Mouse (Mus musculus) neural tube, embryonic 15.5 days (tissue): ENCODE measurements around the gene 1700067K01Rik. TPM values are rescaled to one million over a fixed set of nuclear protein-coding genes. Genes with fewer than 3 reads are reported as not detected.

Experiments used
- ATAC-seq: fragments of 200-750 bp; cut with Nextera tagmentation; 2 replicates; pipeline ENCODE4 v1.8.0; 2017; ENCODE audit warnings: mild to moderate bottlenecking, moderate TSS enrichment, moderate library complexity; ENCODE audit not compliant: low FRiP score
- H3K27ac ChIP-seq: fragments of 300-500 bp; sonication (generic); replicated peaks from 2 replicates; pipeline ENCODE4 v1.5.1; 2015; ENCODE audit warnings: mild to moderate bottlenecking, inconsistent platforms
- H3K27me3 ChIP-seq: fragments of 300-500 bp; sonication (generic); replicated peaks from 2 replicates; pipeline ENCODE4 v1.6.1; 2015; ENCODE audit warnings: inconsistent platforms
- H3K36me3 ChIP-seq: fragments of 300-500 bp; sonication (generic); 2 replicates; pipeline ENCODE4 v1.6.1; 2015; ENCODE audit warnings: inconsistent platforms
- H3K4me1 ChIP-seq: fragments of 300-500 bp; sonication (generic); 2 replicates; pipeline ENCODE4 v1.6.1; 2015; ENCODE audit warnings: inconsistent platforms
- H3K4me2 ChIP-seq: fragments of 300-500 bp; sonication (generic); 2 replicates; pipeline ENCODE4 v1.6.1; 2015; ENCODE audit warnings: inconsistent platforms, mild to moderate bottlenecking, moderate library complexity
- H3K4me3 ChIP-seq: fragments of 300-500 bp; sonication (generic); replicated peaks from 2 replicates; pipeline ENCODE4 v1.5.1; 2015; ENCODE audit warnings: mild to moderate bottlenecking, inconsistent platforms
- H3K9ac ChIP-seq: fragments of 300-500 bp; sonication (generic); replicated peaks from 2 replicates; pipeline ENCODE4 v1.6.1; 2015; ENCODE audit warnings: mild to moderate bottlenecking, inconsistent platforms
- H3K9me3 ChIP-seq: fragments of 300-500 bp; sonication (generic); replicated peaks from 2 replicates; pipeline ENCODE4 v1.6.1; 2016; ENCODE audit warnings: inconsistent platforms
- WGBS: fragments of 180-500 bp; shearing (Covaris S2); methylation state at CpG from one replicate; pipeline ENCODE4 v1.1.7; 2015; ENCODE audit warnings: mixed read lengths; 5-methylcytosine and 5-hydroxymethylcytosine counted together
- polyA plus RNA-seq: library from polyadenylated mRNA; unstranded; fragments of >200 nt; fragmentation: Nextera tagmentation; extraction: Ambion mirVana; gene quantifications from 2 replicates; pipeline ENCODE4 v1.2.1, GENCODE M21; 2015

1700067K01Rik gene
- polyA plus RNA-seq, 1 experiment from 2014 or later, result 1.2 TPM

DNA sequence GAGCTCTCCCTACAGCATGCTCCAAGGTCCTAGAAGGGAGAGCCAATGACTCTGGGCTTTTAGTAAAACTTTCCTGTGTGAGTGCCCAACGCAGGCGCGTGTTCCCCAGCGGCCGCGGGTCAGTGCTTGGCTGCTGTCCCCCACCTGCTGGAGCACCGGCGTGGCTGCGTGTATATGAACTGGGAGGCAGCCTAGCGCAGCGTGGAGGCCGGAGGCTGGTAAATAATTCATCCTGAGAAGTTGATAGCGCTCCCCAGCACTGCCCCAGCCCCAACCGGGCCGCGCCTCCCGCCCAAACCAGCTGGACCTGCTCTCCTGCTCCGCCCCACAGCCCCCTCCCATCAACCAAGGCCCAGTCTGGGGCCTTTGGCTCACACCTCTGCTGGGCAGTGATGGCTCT lies 19.8 kb downstream of the 1700067K01Rik start, which contains the start of gene Palm3:
Gene Palm3 (plus strand): TSS at position 376 of the 400 bp plus-strand sequence.
- Histone ChIP-seq H3K4me1 (peaks cover 10% of the 10 kb centered on the region), H3K4me3 (no peak within 1 kb of the TSS), H3K4me2 (no peak within 1 kb of the TSS), H3K9ac (no peak within 1 kb of the TSS), H3K9me3 (no peaks in the 10 kb centered on the region), H3K27ac (no peak within 1 kb of the TSS), H3K36me3 (no peaks in the 10 kb centered on the region), H3K27me3 (peaks cover 21% of the 10 kb centered on the region)
- 7% methylated on average over 18 of the region's 18 CpGs for WGBS
- ATAC-seq, result no peak

DNA sequence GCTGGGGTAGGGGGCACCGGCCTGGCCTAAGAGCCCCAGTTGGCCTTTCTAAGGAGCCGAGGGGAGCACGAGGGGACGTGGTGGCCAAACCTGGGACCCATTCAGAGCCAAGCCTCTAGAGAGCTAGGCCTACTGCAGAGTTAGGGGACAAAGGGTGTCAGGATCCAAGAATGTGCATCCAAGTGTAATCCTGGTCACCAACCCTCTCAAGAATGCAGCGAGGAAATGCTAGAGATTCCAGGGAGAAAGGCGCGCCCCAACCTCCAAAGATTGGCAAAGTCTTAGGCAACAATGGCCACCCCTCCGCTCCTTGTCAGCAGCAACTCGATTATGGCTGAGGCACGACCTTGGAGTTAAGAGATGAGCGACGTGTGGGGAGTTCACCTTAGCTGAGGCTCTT lies 20.3 kb downstream of the 1700067K01Rik start:
- Histone ChIP-seq H3K4me3 (no peak overlapping the region), H3K9me3 (no peaks in the 10 kb centered on the region), H3K4me1 (peaks cover 14% of the 10 kb centered on the region), H3K4me2 (no peak overlapping the region), H3K36me3 (no peaks in the 10 kb centered on the region), H3K27ac (no peak overlapping the region), H3K9ac (no peak overlapping the region), H3K27me3 (peaks cover 25% of the 10 kb centered on the region)
- WGBS, result 54% methylated on average over 12 of the region's 12 CpGs
- ATAC-seq, result no peak

DNA sequence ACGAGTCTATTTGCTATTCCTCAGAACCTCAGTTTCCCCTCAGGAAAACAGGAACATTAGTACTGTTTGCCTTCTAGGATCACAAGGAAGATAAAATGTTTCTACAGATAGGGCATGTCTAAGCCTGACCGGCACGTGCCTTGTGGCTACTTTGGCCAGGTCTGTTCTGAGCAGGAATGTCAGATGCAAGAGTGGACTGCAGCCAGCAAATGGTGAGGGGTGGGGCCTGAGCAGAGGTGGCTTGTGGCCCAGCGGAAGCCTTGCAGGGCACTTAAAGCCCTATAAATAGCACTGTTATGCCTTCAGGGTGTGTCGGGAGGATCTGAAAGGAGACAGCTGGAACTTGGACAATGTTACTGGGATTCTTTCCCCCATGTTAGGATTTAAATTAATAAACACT lies 21.8 kb downstream of the 1700067K01Rik start:
- H3K36me3 ChIP-seq, result no peaks in the 10 kb centered on the region
- no peak overlapping the region for H3K4me3 ChIP-seq
- no peaks in the 10 kb centered on the region for H3K9me3 ChIP-seq
- peaks cover 39% of the 10 kb centered on the region for H3K27me3 ChIP-seq
- 42% methylated on average over 5 of the region's 5 CpGs for WGBS
- peaks cover 19% of the 10 kb centered on the region for H3K4me1 ChIP-seq
- no peak overlapping the region for H3K9ac ChIP-seq
- no peak for ATAC-seq
- no peak overlapping the region for H3K27ac ChIP-seq
- no peak overlapping the region for H3K4me2 ChIP-seq

DNA sequence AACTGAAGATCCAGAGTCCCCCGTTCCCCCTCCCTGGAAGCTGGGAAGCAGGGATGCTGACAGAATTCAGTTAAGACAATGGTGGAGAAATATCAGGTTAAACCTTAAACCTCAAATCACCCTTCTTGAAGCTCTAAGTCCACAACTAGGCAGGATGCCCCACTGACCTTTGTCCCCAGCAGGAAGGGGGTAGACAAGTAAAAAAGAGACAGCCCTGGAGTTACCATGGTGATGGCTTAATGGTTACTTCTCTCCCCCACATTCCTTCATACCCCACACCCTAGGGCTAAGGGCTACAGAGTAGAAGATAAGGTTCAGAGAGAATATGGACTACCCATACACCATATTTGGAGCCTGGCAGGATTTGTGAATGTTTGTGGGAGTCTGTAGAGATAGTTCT lies 22.3 kb downstream of the 1700067K01Rik start:
- no peak for ATAC-seq
- Histone ChIP-seq H3K9me3 (no peaks in the 10 kb centered on the region), H3K36me3 (no peaks in the 10 kb centered on the region), H3K27ac (no peak overlapping the region), H3K4me1 (peaks cover 19% of the 10 kb centered on the region), H3K27me3 (peaks cover 44% of the 10 kb centered on the region), H3K4me2 (no peak overlapping the region), H3K9ac (no peak overlapping the region), H3K4me3 (no peak overlapping the region)
- WGBS, result 61% methylated on average over 1 of the region's 1 CpGs

DNA sequence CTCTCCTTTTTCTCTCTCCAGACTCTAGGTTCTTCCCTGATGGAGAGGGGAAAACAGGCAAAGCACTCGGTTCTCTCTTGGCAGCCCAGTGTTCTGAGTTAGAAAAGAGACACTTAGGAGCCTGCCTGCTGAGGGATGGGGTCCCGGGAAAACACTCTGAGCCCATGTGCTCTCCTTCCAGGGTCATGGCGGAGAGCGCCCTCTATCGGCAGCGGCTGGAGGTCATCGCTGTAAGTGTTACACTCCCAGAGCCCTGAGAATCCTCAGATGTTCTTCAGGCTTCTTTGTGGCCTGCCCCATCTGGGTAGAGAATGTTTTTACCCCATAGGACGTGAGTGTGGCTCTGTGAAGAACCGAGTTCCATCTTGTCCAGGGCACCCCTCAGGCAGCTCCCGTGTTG lies 22.9 kb downstream of the 1700067K01Rik start:
- Histone ChIP-seq H3K36me3 (no peaks in the 10 kb centered on the region), H3K4me2 (no peak overlapping the region), H3K4me1 (peaks cover 19% of the 10 kb centered on the region), H3K9me3 (no peaks in the 10 kb centered on the region), H3K9ac (no peak overlapping the region), H3K4me3 (no peak overlapping the region), H3K27ac (no peak overlapping the region), H3K27me3 (peaks cover 44% of the 10 kb centered on the region)
- ATAC-seq, result no peak
- WGBS, result 12% methylated on average over 10 of the region's 10 CpGs

DNA sequence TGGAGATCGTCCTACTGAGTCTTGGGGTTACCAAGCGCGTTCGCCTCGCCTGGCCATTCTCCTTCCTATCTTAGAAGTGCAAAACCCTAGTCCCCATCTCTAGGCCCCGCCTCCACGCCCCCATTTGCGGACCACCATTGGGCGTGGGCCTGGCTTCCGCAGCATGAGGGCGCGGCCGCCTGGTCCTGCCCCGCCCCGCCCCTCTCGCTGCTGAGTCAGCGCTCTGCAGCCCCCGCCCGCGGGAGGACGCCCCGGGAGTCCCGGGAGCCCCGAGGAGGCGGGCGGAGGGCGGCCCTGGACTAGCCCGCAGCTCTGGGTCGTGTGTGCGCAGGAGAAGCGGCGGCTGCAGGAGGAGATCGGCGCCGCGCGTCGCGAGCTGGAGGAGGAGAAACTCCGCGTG lies 24.6 kb downstream of the 1700067K01Rik start:
- peaks cover 18% of the 10 kb centered on the region for H3K4me1 ChIP-seq
- no peaks in the 10 kb centered on the region for H3K36me3 ChIP-seq
- no peaks in the 10 kb centered on the region for H3K9me3 ChIP-seq
- peak overlapping the region; percentile 53 for H3K4me3 ChIP-seq
- WGBS, result 1% methylated on average over 41 of the region's 41 CpGs
- peaks cover 39% of the 10 kb centered on the region for H3K27me3 ChIP-seq
- peak overlapping the region; percentile 93 for H3K4me2 ChIP-seq
- peak overlapping the region; percentile 62 for H3K9ac ChIP-seq
- ATAC-seq, result peak; percentile 77
- H3K27ac ChIP-seq, result no peak overlapping the region

DNA sequence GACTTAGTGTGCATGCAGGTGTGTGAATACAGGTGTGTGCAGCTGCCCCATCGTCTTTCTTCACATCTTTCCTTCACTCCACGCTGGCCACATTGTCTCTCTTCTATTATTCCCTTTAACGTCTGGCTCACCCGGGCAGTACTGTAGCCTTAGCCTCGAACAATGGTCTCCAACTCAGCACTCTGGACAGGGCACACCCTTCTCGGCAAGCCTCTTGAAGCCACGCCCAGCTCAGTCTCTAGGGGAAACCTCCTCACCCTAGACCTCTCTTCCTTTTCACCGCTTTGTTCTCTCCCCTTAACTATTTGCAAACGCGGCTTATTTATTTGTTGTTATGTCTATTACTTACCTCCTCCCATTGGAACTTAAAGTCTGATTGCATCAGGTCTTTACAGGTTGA lies 26.1 kb downstream of the 1700067K01Rik start:
- Histone ChIP-seq H3K4me1 (peaks cover 14% of the 10 kb centered on the region), H3K9me3 (no peaks in the 10 kb centered on the region), H3K4me2 (no peak overlapping the region), H3K9ac (no peak overlapping the region), H3K27me3 (peaks cover 26% of the 10 kb centered on the region), H3K36me3 (no peaks in the 10 kb centered on the region), H3K27ac (no peak overlapping the region), H3K4me3 (no peak overlapping the region)
- ATAC-seq, result no peak
- WGBS, result 7% methylated on average over 10 of the region's 10 CpGs

DNA sequence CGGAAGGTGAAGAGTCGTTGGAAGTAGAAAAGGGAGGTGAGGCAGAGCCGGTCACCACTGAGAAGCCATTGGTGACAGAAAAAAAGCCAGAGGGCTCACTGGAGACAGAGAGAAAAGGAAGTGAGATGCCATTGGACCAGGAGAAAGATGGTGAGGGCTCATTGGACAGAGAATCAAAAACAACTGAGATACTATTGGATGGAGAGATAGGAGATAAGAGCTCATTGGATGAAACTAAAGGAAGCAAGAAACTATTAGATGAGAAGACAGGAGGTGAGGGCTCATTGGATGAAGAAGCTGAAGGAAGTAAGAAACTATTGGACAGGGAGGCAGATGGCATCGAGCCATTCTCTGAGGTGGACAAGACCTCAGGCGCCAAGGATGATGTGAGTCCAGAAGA lies 28.0 kb downstream of the 1700067K01Rik start:
- Histone ChIP-seq H3K4me2 (no peak overlapping the region), H3K27ac (no peak overlapping the region), H3K36me3 (no peaks in the 10 kb centered on the region), H3K4me3 (no peak overlapping the region), H3K9ac (no peak overlapping the region), H3K4me1 (peaks cover 14% of the 10 kb centered on the region), H3K27me3 (peaks cover 24% of the 10 kb centered on the region), H3K9me3 (no peaks in the 10 kb centered on the region)
- WGBS, result 88% methylated on average over 5 of the region's 5 CpGs
- ATAC-seq, result no peak

DNA sequence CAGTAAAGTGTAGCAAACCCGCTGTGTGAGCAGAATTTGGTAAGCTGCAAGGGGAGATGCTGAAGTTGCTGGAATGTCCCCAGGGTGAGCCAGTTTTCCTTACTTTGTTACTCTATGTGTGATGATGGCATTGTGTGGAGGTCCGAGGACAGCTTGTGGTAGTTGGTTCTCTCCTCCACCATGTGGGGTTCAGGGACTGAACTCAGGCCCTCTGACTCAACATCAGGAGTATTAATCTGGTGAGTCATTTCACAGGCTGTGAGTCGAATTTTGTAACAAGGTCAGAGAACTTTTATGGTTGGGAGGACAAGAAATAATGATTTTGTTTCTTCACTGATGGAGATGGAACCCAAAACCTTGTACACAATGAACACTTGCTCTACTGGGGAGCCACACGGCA lies 31.5 kb downstream of the 1700067K01Rik start:
- Histone ChIP-seq H3K9me3 (no peaks in the 10 kb centered on the region), H3K27me3 (peaks cover 19% of the 10 kb centered on the region), H3K4me1 (no peaks in the 10 kb centered on the region), H3K4me2 (no peak overlapping the region), H3K9ac (no peak overlapping the region), H3K27ac (no peak overlapping the region), H3K4me3 (no peak overlapping the region), H3K36me3 (no peaks in the 10 kb centered on the region)
- no peak for ATAC-seq
- WGBS, result 78% methylated on average over 4 of the region's 4 CpGs

DNA sequence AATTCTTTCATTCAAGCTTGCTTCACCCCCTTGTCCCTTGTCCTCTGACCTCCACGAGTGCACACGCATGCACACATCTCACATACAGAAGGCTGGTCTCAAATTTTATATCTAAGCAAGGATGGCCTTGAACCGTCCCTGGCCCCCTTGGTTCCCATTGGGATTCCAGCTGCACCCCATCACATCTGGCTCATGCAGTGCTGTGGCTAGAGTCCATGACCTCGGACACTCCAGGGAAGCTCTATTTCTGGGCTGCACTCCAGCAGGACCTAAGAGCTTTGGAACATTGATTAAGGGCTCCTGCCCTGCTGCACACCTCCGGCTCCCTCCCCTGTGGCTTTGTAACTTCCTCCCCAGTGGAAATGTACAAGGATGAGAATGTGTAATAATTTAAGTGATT lies 36.7 kb downstream of the 1700067K01Rik start:
- H3K9ac ChIP-seq, result no peak overlapping the region
- H3K27me3 ChIP-seq, result peaks cover 43% of the 10 kb centered on the region
- no peaks in the 10 kb centered on the region for H3K36me3 ChIP-seq
- no peak overlapping the region for H3K27ac ChIP-seq
- H3K4me3 ChIP-seq, result no peak overlapping the region
- ATAC-seq, result no peak
- no peak overlapping the region for H3K4me2 ChIP-seq
- WGBS, result 78% methylated on average over 5 of the region's 5 CpGs
- no peaks in the 10 kb centered on the region for H3K9me3 ChIP-seq
- H3K4me1 ChIP-seq, result peaks cover 12% of the 10 kb centered on the region

DNA sequence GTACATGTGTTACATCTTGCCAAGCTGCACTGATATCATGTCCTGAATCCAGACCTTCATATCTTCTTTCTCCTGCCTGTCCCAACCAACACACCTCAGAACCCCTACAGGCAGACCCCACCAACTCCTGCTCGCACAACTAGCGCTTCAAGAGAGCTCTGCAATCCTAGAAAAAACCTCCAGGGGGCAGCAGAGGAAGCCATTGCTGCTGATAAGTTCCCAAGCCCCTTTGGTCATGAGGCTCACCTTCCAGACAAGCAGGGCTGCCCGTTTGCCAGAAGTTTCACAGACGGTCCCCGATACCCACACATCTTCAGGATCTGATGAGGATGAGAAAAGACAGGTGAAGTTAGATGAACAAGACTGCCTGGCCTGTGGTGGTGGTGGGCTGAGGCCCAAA lies 37.7 kb downstream of the 1700067K01Rik start:
- no peaks in the 10 kb centered on the region for H3K9me3 ChIP-seq
- no peak overlapping the region for H3K9ac ChIP-seq
- H3K27ac ChIP-seq, result no peak overlapping the region
- no peak overlapping the region for H3K4me3 ChIP-seq
- 13% methylated on average over 5 of the region's 5 CpGs for WGBS
- no peaks in the 10 kb centered on the region for H3K36me3 ChIP-seq
- peaks cover 53% of the 10 kb centered on the region for H3K27me3 ChIP-seq
- no peak overlapping the region for H3K4me2 ChIP-seq
- ATAC-seq, result peak; percentile 46; the same call in 1 of the 2 replicates
- peaks cover 12% of the 10 kb centered on the region for H3K4me1 ChIP-seq

DNA sequence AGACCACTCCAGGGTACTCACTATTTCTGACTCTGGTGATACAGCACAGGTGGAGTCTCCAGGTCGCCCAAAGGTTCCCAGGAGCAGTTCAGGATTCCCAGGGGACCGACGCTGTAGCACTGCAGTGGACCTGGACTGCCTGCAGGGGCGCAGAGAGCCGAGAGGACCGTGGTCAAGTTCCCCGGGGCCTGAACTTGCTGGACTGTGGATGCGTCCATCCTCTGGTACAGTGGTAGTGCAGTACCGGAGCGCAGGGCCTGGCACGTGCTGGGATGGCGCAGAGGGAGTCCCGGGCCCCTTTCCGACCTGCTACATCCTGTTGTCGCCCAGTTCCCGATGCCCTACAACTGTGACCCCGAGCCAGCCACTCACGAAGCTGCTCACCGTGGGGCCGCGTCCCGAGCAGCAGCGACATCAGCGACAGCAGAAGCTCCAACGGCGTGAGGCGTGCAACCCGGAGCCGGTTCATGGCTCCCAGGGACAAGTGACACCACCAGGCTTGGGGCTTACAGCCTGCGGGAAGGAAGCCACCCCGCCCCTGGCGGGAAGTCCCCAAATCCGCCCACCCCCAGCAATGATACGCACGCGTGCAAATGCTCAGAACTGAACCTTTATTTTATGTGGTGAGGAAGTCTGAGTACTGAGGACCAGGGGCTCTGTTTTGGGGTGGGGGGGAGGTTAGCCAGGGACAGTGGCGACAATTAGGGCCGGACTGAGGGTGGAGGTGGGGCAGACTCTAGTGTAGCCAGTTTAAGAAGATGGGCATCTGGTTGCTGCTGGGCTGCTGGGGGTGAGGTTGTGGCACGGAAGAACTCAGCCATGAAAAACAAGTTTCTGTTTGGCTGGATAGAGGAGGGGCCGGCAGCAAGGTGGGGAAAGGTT lies 41.0 kb downstream of the 1700067K01Rik start, which contains the start of gene Il27ra:
Gene Il27ra (minus strand): TSS at position 524 of the 882 bp plus-strand sequence.
- ATAC-seq, result peak; percentile 64
- peaks cover 62% of the 10 kb centered on the region for H3K27me3 ChIP-seq
- H3K4me1 ChIP-seq, result peaks cover 20% of the 10 kb centered on the region
- WGBS, result 4% methylated on average over 40 of the region's 40 CpGs
- no peaks in the 10 kb centered on the region for H3K9me3 ChIP-seq
- H3K36me3 ChIP-seq, result no peaks in the 10 kb centered on the region
- H3K9ac ChIP-seq, result peak within 1 kb of the TSS; percentile 31; the same call in 1 of the 2 replicates
- peak within 1 kb of the TSS; percentile 66 for H3K4me2 ChIP-seq
- no peak within 1 kb of the TSS for H3K27ac ChIP-seq
- peak within 1 kb of the TSS; percentile 31 for H3K4me3 ChIP-seq
